Comparison of ENCODE assay signal across 23 mouse cellular contexts in genomic region chr5:137699080-137699479, GRCm38 (mm10). TPM values are rescaled to one million over a fixed set of nuclear protein-coding genes. Genes with fewer than 3 reads are reported as not detected.
"Had no signal": no experiment of that assay in that cellular context is flagged by ENCODE, and none has a peak within 500 bp of the region (broad histone marks: within the 10 kb centered on the region; RNA-seq: fewer than 3 reads in every experiment).

No protein-coding gene starts in this region.

- H3K9ac ChIP-seq: liver, embryonic 13.5 days; neural tube, embryonic 12.5 days; neural tube, embryonic 15.5 days; stomach, embryonic 15.5 days had no signal

- H3K9me3 ChIP-seq: liver, embryonic 13.5 days; neural tube, embryonic 12.5 days; neural tube, embryonic 15.5 days; stomach, embryonic 15.5 days had no signal

- H3K4me2 ChIP-seq: liver, embryonic 13.5 days; midbrain, embryonic 11.5 days; neural tube, embryonic 12.5 days; neural tube, embryonic 15.5 days; stomach, embryonic 15.5 days had no signal

- H3K27me3 ChIP-seq: neural tube, embryonic 12.5 days; neural tube, embryonic 15.5 days; stomach, embryonic 15.5 days had no signal

- DNase-seq: kidney, adult 2 months; kidney, postnatal 25 days; layer of hippocampus, adult 9-11 months; liver, embryonic 13.5 days; lung, adult 2 months; lung, postnatal 14 days; lung, postnatal 4 days; midbrain, embryonic 14.5 days; right cerebral cortex, adult 18-20 months; right cerebral cortex, postnatal 14 days; right cerebral cortex, postnatal 4 days; spleen, adult 18-20 months had no signal

- ATAC-seq: intestine, postnatal 0 days had no signal

- H3K4me3 ChIP-seq: layer of hippocampus, adult 2 months; liver, embryonic 13.5 days; neural tube, embryonic 12.5 days; neural tube, embryonic 15.5 days; stomach, embryonic 15.5 days had no signal

- H3K4me1 ChIP-seq: neural tube, embryonic 12.5 days; neural tube, embryonic 15.5 days; stomach, embryonic 15.5 days had no signal

- H3K36me3 ChIP-seq: liver, embryonic 13.5 days; neural tube, embryonic 12.5 days; neural tube, embryonic 15.5 days; stomach, embryonic 15.5 days had no signal

- H3K27ac ChIP-seq: kidney, postnatal 0 days; layer of hippocampus, adult 2 months; liver, embryonic 13.5 days; neural tube, embryonic 12.5 days; neural tube, embryonic 15.5 days; stomach, embryonic 15.5 days had no signal

RNA-seq across cellular contexts. Expression of gene Nyap1, which starts 42.3 kb away (rescaled TPM):
- total RNA-seq: megakaryocyte-erythroid progenitor cell, adult 5-6 weeks had no signal

RNA-seq across cellular contexts. Expression of gene Irs3, which starts 53.6 kb away (rescaled TPM):
- total RNA-seq: layer of hippocampus, postnatal 25 days; liver, adult 2 months; megakaryocyte progenitor cell, adult 5-6 weeks had no signal
- polyA plus RNA-seq: midbrain, embryonic 14.5 days had no signal
